Mouse (Mus musculus): Measurements from ENCODE around the gene Gpsm1. TPM values are rescaled to one million over a fixed set of nuclear protein-coding genes. Genes with fewer than 3 reads are reported as not detected.

Gpsm1 gene
- polyA plus RNA-seq, 1 experiment from 2014 or later = 23.3 TPM

DNA sequence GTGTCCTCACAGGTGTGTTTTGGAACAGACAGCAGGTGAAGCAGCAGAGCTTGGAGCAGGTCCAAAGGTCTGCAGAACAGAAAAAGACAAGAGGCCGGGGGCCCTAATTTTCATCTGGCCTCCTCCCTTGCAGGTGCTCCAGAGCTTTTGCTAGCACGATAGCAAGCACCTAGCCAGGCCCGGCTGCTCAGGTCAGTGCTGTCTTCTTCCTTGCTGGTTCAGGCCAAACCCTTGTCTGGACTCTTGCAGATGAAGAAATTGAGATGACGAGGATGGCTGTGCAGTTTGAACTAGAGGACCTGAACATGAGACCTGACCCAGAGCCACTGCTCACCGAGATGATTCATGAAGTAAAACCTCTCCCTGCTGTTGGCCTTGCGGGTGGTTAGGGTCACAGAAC is 76.3 kb downstream of the Gpsm1 start:
- in situ Hi-C loops (cut with MboI; ENCODE audit: low pct_unique_long_range_greater_than_20kb) = no loop called here
- DNase-seq (ENCODE audit: low read depth, low spot score) (no peak), ATAC-seq (no peak)
- no peak for TF ChIP-seq CTCF (IDR thresholded peaks at IDR 0.05)
- CTCF ChIA-PET = interaction anchor here (1.1 to 3.8 kb wide), 3 partner anchors 12 to 17 kb away, joined by 3 to 11 read pairs (median 4); partner anchors contain the start of gene Inpp5e
- POLR2A ChIA-PET = no interaction called here
- no peaks in the 10 kb centered on the region for H3K27me3 ChIP-seq

Other genes starting within 250 kb of the Gpsm1 start
- 37.0 TPM for gene Nacc2, start 192.3 kb upstream of the Gpsm1 start, polyA plus RNA-seq (2021)
- gene Lhx3, start 107.2 kb upstream of the Gpsm1 start, polyA plus RNA-seq (2021) = not detected
- 35.9 TPM for gene Qsox2, start 78.0 kb upstream of the Gpsm1 start, polyA plus RNA-seq (2021)
- gene Ccdc187, start 21.0 kb upstream of the Gpsm1 start, polyA plus RNA-seq (2021) = 0.03 TPM
- 19.3 TPM for gene Dnlz, start 36.6 kb downstream of the Gpsm1 start, polyA plus RNA-seq (2021)
- 0.50 TPM for gene Card9, start 45.4 kb downstream of the Gpsm1 start, polyA plus RNA-seq (2021)
- 32.7 TPM for gene Snapc4, start 65.1 kb downstream of the Gpsm1 start, polyA plus RNA-seq (2021)
- gene Entr1, start 73.8 kb downstream of the Gpsm1 start, polyA plus RNA-seq (2021) = 89.9 TPM
- 99.2 TPM for gene Pmpca, start 73.8 kb downstream of the Gpsm1 start, polyA plus RNA-seq (2021)
- 31.6 TPM for gene Inpp5e, start 93.7 kb downstream of the Gpsm1 start, polyA plus RNA-seq (2021)
- 49.4 TPM for gene Sec16a, start 129.7 kb downstream of the Gpsm1 start, polyA plus RNA-seq (2021)
- 7.6 TPM for gene Notch1, start 201.1 kb downstream of the Gpsm1 start, polyA plus RNA-seq (2021)